Mouse (Mus musculus): Measurements from ENCODE around the gene Large2. TPM values are rescaled to one million over a fixed set of nuclear protein-coding genes. Genes with fewer than 3 reads are reported as not detected.

Large2 gene
- polyA plus RNA-seq, 1 experiment from 2014 or later: 2.0 TPM

- Histone ChIP-seq H3K9me3 (replicated peaks) (no peaks in the 10 kb centered on the region), H3K36me3 (peaks cover 65% of the 10 kb centered on the region), H3K4me1 (peaks cover 23% of the 10 kb centered on the region), H3K27ac (no peak overlapping the region), H3K9ac (no peak overlapping the region), H3K4me3 (no peak overlapping the region), H3K27me3 (replicated peaks) (no peaks in the 10 kb centered on the region), H3K4me2 (no peak overlapping the region)
- ATAC-seq: no peak
- WGBS (ENCODE audit: insufficient replicate concordance): 78% methylated on average over 17 of the region's 17 CpGs
Observed at GRCm38 (mm10) chr2:92379783-92380494, 5.3 kb upstream of the Large2 start.

- H3K4me3 ChIP-seq: no peak overlapping the region
- H3K27ac ChIP-seq: no peak overlapping the region
- no peak overlapping the region for H3K4me2 ChIP-seq
- H3K27me3 ChIP-seq (replicated peaks): peaks cover 16% of the 10 kb centered on the region
- no peaks in the 10 kb centered on the region for H3K9me3 ChIP-seq (replicated peaks)
- ATAC-seq: no peak
- peaks cover 55% of the 10 kb centered on the region for H3K36me3 ChIP-seq
- WGBS (ENCODE audit: insufficient replicate concordance): 92% methylated on average over 7 of the region's 7 CpGs
- no peak overlapping the region for H3K9ac ChIP-seq
- H3K4me1 ChIP-seq: peaks cover 24% of the 10 kb centered on the region
Observed at GRCm38 (mm10) chr2:92377320-92377719, 2.7 kb upstream of the Large2 start.

- 72% methylated on average over 6 of the region's 6 CpGs for WGBS (ENCODE audit: insufficient replicate concordance)
- peak overlapping the region; percentile 88 for H3K9ac ChIP-seq
- H3K9me3 ChIP-seq (replicated peaks): no peaks in the 10 kb centered on the region
- ATAC-seq: no peak
- H3K27ac ChIP-seq: peak overlapping the region; percentile 87; the same call in 1 of the 2 replicates
- peaks cover 26% of the 10 kb centered on the region for H3K4me1 ChIP-seq
- peak overlapping the region; percentile 90 for H3K4me3 ChIP-seq
- peaks cover 44% of the 10 kb centered on the region for H3K36me3 ChIP-seq
- peak overlapping the region; percentile 97 for H3K4me2 ChIP-seq
- H3K27me3 ChIP-seq (replicated peaks): peaks cover 26% of the 10 kb centered on the region
Observed at GRCm38 (mm10) chr2:92376300-92376699, 1.6 kb upstream of the Large2 start.

GRCm38 (mm10) chr2:92375788-92376187 is 1.1 kb upstream of the Large2 start:
- peaks cover 31% of the 10 kb centered on the region for H3K27me3 ChIP-seq (replicated peaks)

GRCm38 (mm10) chr2:92375099-92375623 is 492 bp upstream of the Large2 start:
- Histone ChIP-seq H3K4me2 (peak overlapping the region; percentile 97), H3K4me1 (peaks cover 36% of the 10 kb centered on the region), H3K9ac (peak overlapping the region; percentile 88), H3K36me3 (peaks cover 33% of the 10 kb centered on the region), H3K9me3 (replicated peaks) (no peaks in the 10 kb centered on the region), H3K27ac (peak overlapping the region; percentile 87), H3K27me3 (replicated peaks) (peaks cover 37% of the 10 kb centered on the region), H3K4me3 (peak overlapping the region; percentile 90)
- under 1% methylated on average over 29 of the region's 29 CpGs for WGBS (ENCODE audit: insufficient replicate concordance)
- peak; percentile 95 for ATAC-seq

More at GRCm38 (mm10) chr2:92375788-92376187, 1.1 kb upstream of the Large2 start:
- ATAC-seq: no peak
- Histone ChIP-seq H3K4me2 (peak overlapping the region; percentile 97), H3K27ac (peak overlapping the region; percentile 87), H3K9me3 (replicated peaks) (no peaks in the 10 kb centered on the region), H3K4me1 (peaks cover 31% of the 10 kb centered on the region), H3K36me3 (peaks cover 39% of the 10 kb centered on the region), H3K4me3 (peak overlapping the region; percentile 90), H3K9ac (peak overlapping the region; percentile 88)
- WGBS (ENCODE audit: insufficient replicate concordance): 6% methylated on average over 10 of the region's 10 CpGs

GRCm38 (mm10) chr2:92373437-92373813 is 1.2 kb downstream of the Large2 start:
- H3K9ac ChIP-seq: no peak overlapping the region
- H3K4me1 ChIP-seq: peaks cover 36% of the 10 kb centered on the region
- no peak overlapping the region for H3K27ac ChIP-seq
- no peak overlapping the region for H3K4me3 ChIP-seq
- peaks cover 16% of the 10 kb centered on the region for H3K36me3 ChIP-seq
- H3K4me2 ChIP-seq: no peak overlapping the region
- ATAC-seq: no peak
- no peaks in the 10 kb centered on the region for H3K9me3 ChIP-seq (replicated peaks)
- peaks cover 55% of the 10 kb centered on the region for H3K27me3 ChIP-seq (replicated peaks)
- 72% methylated on average over 11 of the region's 11 CpGs for WGBS (ENCODE audit: insufficient replicate concordance)

- H3K4me2 ChIP-seq: no peak overlapping the region
- H3K36me3 ChIP-seq: peaks cover 10% of the 10 kb centered on the region
- H3K4me3 ChIP-seq: no peak overlapping the region
- peaks cover 60% of the 10 kb centered on the region for H3K27me3 ChIP-seq (replicated peaks)
- H3K4me1 ChIP-seq: peaks cover 36% of the 10 kb centered on the region
- no peak overlapping the region for H3K9ac ChIP-seq
- ATAC-seq: no peak
- H3K9me3 ChIP-seq (replicated peaks): no peaks in the 10 kb centered on the region
- 64% methylated on average over 9 of the region's 9 CpGs for WGBS (ENCODE audit: insufficient replicate concordance)
- H3K27ac ChIP-seq: no peak overlapping the region
Observed at GRCm38 (mm10) chr2:92372767-92373436, 1.8 kb downstream of the Large2 start.

- Histone ChIP-seq H3K4me2 (no peak overlapping the region), H3K36me3 (peaks cover 3% of the 10 kb centered on the region), H3K9ac (no peak overlapping the region), H3K4me3 (no peak overlapping the region), H3K9me3 (replicated peaks) (no peaks in the 10 kb centered on the region), H3K27me3 (replicated peaks) (peaks cover 68% of the 10 kb centered on the region), H3K27ac (no peak overlapping the region), H3K4me1 (peaks cover 42% of the 10 kb centered on the region)
- ATAC-seq: no peak
- WGBS (ENCODE audit: insufficient replicate concordance): 44% methylated on average over 10 of the region's 10 CpGs
Observed at GRCm38 (mm10) chr2:92371971-92372690, 2.5 kb downstream of the Large2 start.

- ATAC-seq: no peak
Observed at GRCm38 (mm10) chr2:92370821-92371805, 3.6 kb downstream of the Large2 start.

GRCm38 (mm10) chr2:92370375-92370774 is 4.3 kb downstream of the Large2 start:
- peaks cover 29% of the 10 kb centered on the region for H3K4me1 ChIP-seq
- H3K27me3 ChIP-seq (replicated peaks): peaks cover 73% of the 10 kb centered on the region
- H3K4me2 ChIP-seq: peak overlapping the region; percentile 63
- ATAC-seq: no peak
- no peak overlapping the region for H3K27ac ChIP-seq
- WGBS (ENCODE audit: insufficient replicate concordance): 18% methylated on average over 19 of the region's 19 CpGs
- no peaks in the 10 kb centered on the region for H3K9me3 ChIP-seq (replicated peaks)
- no peaks in the 10 kb centered on the region for H3K36me3 ChIP-seq
- peak overlapping the region; percentile 39; the same call in 1 of the 2 replicates for H3K9ac ChIP-seq
- peak overlapping the region; percentile 41 for H3K4me3 ChIP-seq

More at GRCm38 (mm10) chr2:92370821-92371805, 3.6 kb downstream of the Large2 start:
- Histone ChIP-seq H3K4me2 (peak overlapping the region; percentile 63), H3K4me3 (peak overlapping the region; percentile 41), H3K36me3 (no peaks in the 10 kb centered on the region), H3K9ac (peak overlapping the region; percentile 39; the same call in 1 of the 2 replicates), H3K4me1 (peaks cover 35% of the 10 kb centered on the region), H3K9me3 (replicated peaks) (no peaks in the 10 kb centered on the region), H3K27ac (no peak overlapping the region), H3K27me3 (replicated peaks) (peaks cover 73% of the 10 kb centered on the region)
- 10% methylated on average over 44 of the region's 45 CpGs for whole genome bisulfite sequencing (ENCODE audit: insufficient replicate concordance)
